9 mouse cellular contexts compared by ENCODE assay signal in the genomic region with DNA sequence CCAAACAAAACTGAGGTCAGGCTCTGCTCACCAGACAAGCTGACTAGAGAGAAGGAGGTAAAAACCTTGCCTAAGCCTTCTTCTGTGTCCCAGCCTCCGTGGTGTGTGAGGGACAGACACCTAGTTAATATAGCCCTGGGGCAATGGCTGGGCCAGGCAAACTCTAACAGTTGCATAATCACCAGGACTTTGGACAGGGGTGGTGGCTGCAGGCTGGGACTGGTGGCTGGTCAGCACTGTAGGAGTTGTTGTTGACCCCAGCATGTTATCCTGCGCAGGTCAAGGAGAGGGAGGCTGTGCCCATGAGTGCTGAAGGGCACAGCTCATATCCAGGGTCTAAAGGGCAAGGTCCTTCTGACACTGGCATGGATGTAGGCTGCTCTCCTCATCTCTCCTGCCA. TPM values are rescaled to one million over a fixed set of nuclear protein-coding genes. Genes with fewer than 3 reads are reported as not detected.
DNase-seq lines count a peak whose midpoint lies in the region; ATAC-seq and TF ChIP-seq lines count a peak whose summit lies in the region.
"Had no signal": no experiment of that assay in that cellular context is flagged by ENCODE, and none has a peak within 500 bp of the region (broad histone marks: within the 10 kb centered on the region; RNA-seq: fewer than 3 reads in every experiment).

A gene (minus strand): TSS at position 127 of the 400 bp plus-strand sequence.

- H3K9me3 ChIP-seq in limb, embryonic 12.5 days, result no peaks in the 10 kb centered on the region
- H3K9me3 ChIP-seq: midbrain, embryonic 10.5 days had no signal

- WGBS in bone marrow, adult 2 months, result 60% methylated on average over 2 of the region's 2 CpGs
- 72% methylated on average over 2 of the region's 2 CpGs for WGBS in limb, embryonic 12.5 days

- DNase-seq in heart, adult 11 months, result peak; percentile 81
- DNase-seq in heart, adult 9 months (ENCODE audit: low spot score in 2 of 2), result no peak
- no peak for DNase-seq in heart, postnatal 14 days
- DNase-seq in c-Kit-positive CD71-positive TER-119-positive erythroid progenitor cells, embryonic 14.5 days (ENCODE audit: low spot score), result no peak
- no peak for DNase-seq in gastrocnemius, adult 8-10 months (ENCODE audit: low spot score in 2 of 2)
- no peak for DNase-seq in MN1 (ENCODE audit: low spot score)

- ATAC-seq in limb, embryonic 12.5 days (ENCODE audit: insufficient number of reproducible peaks, insufficient read depth, low FRiP score, low TSS enrichment, low read depth), result no peak

- no peak within 1 kb of the TSS for H3K4me3 ChIP-seq in bone marrow, adult 2 months (replicated peaks; ENCODE audit: control insufficient read depth, low read depth, low read length)
- H3K4me3 ChIP-seq in limb, embryonic 12.5 days (replicated peaks), result no peak within 1 kb of the TSS
- H3K4me3 ChIP-seq: midbrain, embryonic 10.5 days had no signal

- no peak within 1 kb of the TSS for H3K9ac ChIP-seq in limb, embryonic 12.5 days (replicated peaks)

- no peak for TF ChIP-seq CTCF in bone marrow, adult 2 months (IDR thresholded peaks at IDR 0.05; ENCODE audit: control insufficient read depth, insufficient read depth, low read length)

- no peaks in the 10 kb centered on the region for H3K36me3 ChIP-seq in limb, embryonic 12.5 days
- H3K36me3 ChIP-seq: midbrain, embryonic 10.5 days had no signal

- H3K27me3 ChIP-seq in limb, embryonic 12.5 days, result no peaks in the 10 kb centered on the region

- no peak for TF ChIP-seq POLR2A in bone marrow, adult 2 months (IDR thresholded peaks at IDR 0.05; ENCODE audit: borderline replicate concordance, control insufficient read depth, low read depth, low read length)

- intact Hi-C loops in heart, postnatal 14 days (cut with DNase I), result no loop called here

- H3K27ac ChIP-seq in bone marrow, adult 2 months (ENCODE audit: control insufficient read depth, insufficient read depth, low read depth, low read length, poor library complexity), result no peak within 1 kb of the TSS
- peak within 1 kb of the TSS; percentile 50; the same call in 1 of the 2 replicates for H3K27ac ChIP-seq in limb, embryonic 12.5 days
- H3K27ac ChIP-seq: midbrain, embryonic 10.5 days had no signal

- H3K4me1 ChIP-seq in bone marrow, adult 2 months (ENCODE audit: control insufficient read depth, insufficient read depth, low read length), result no peaks in the 10 kb centered on the region
- H3K4me1 ChIP-seq in limb, embryonic 12.5 days (replicated peaks), result peaks cover 13% of the 10 kb centered on the region

- peak within 1 kb of the TSS; percentile 21; the same call in 1 of the 2 replicates for H3K4me2 ChIP-seq in limb, embryonic 12.5 days

RNA-seq across cellular contexts. Expression of the gene that starts here (rescaled TPM):
- polyA plus RNA-seq in bone marrow, adult 2 months (2011; ENCODE audit: insufficient read depth, insufficient read length, low replicate concordance, missing spikeins), result 4.1 and 13.5 TPM in 2 replicates
- 10 to 100 TPM; 15.3 to 15.6 TPM for total RNA-seq in heart, postnatal 14 days (2021)
- 4.3 and 6.0 TPM in 2 replicates for polyA plus RNA-seq in limb, embryonic 12.5 days (2016; fragmentation: Nextera tagmentation; extraction: Ambion mirVana)
- 1 to 10 TPM in 3 of 4 experiments, under 1 TPM in 1; 0.46 to 1.8 (median 1.5) TPM for total RNA-seq in gastrocnemius, adult 8-10 months (2022)

Comparison
In these comparisons a context has a peak if more than half of its experiments do, and no peak if none do; other contexts are left out.
1. RNA of the gene that starts here (total RNA-seq): 15.3 to 15.6 TPM in heart, postnatal 14 days; 0.46 to 1.8 TPM in gastrocnemius, adult 8-10 months; every median in the first group is over 4 times any median in the second.